Mouse (Mus musculus): Measurements from ENCODE around the gene Ttf2.

GRCm38 (mm10) chr3:100908594-100908993 is 60.9 kb downstream of the Ttf2 start:
- TF ChIP-seq POLR2A (IDR thresholded peaks at IDR 0.05; ENCODE audit: insufficient read length, low read depth) (no peak), USF1 (IDR thresholded peaks at IDR 0.05; ENCODE audit: low read depth) (no peak), MAX (IDR thresholded peaks at IDR 0.05; ENCODE audit: low read depth) (no peak), TCF12 (IDR thresholded peaks at IDR 0.05; ENCODE audit: insufficient read depth, poor library complexity, severe bottlenecking) (no peak), CEBPB (IDR thresholded peaks at IDR 0.05; ENCODE audit: insufficient read depth, poor library complexity, severe bottlenecking) (no peak), E2F4 (IDR thresholded peaks at IDR 0.05; ENCODE audit: insufficient read depth) (no peak), MYOD1 (IDR thresholded peaks at IDR 0.05; ENCODE audit: control insufficient read depth in 1 of 3, insufficient read length in 2 of 3, low read depth in 2 of 3) (no peak), MYOG (IDR thresholded peaks at IDR 0.05; ENCODE audit: control insufficient read depth in 1 of 3, insufficient read depth in 1 of 3, insufficient read length in 2 of 3, low read depth in 2 of 3) (no peak), POLR2AphosphoS2 (IDR thresholded peaks at IDR 0.05; ENCODE audit: insufficient read length, low read depth) (no peak)
